Mouse (Mus musculus) myocyte (in vitro differentiated cells): ENCODE results near the gene Cdyl2. TPM values are rescaled to one million over a fixed set of nuclear protein-coding genes. Genes with fewer than 3 reads are reported as not detected.

Experiments
- H3K27me3 ChIP-seq: one replicate; pipeline ENCODE4 v1.6.1; 2011; ENCODE audit not compliant: control insufficient read depth, insufficient read depth, insufficient read length
- H3K36me3 ChIP-seq: one replicate; pipeline ENCODE4 v1.6.1; 2011; ENCODE audit not compliant: control insufficient read depth, insufficient read depth
- H3K4me2 ChIP-seq: one replicate; pipeline ENCODE4 v1.6.1; 2011; ENCODE audit warnings: low read depth, control low read depth
- H3K4me3 ChIP-seq: one replicate; pipeline ENCODE4 v1.5.1; 2011; ENCODE audit warnings: mild to moderate bottlenecking, control low read depth, moderate library complexity
- H3K79me2 ChIP-seq: one replicate; pipeline ENCODE4 v1.6.1; 2011; ENCODE audit not compliant: control insufficient read depth, insufficient read depth
- H3ac ChIP-seq: one replicate; pipeline ENCODE4 v1.6.1; 2011; ENCODE audit not compliant: control insufficient read depth, insufficient read length
- CEBPB ChIP-seq: IDR thresholded peaks from 2 replicates; pipeline ENCODE4 v1.6.1; 2011; ENCODE audit warnings: mild to moderate bottlenecking, moderate library complexity; ENCODE audit not compliant: poor library complexity, insufficient read depth, severe bottlenecking
- E2F4 ChIP-seq: IDR thresholded peaks from one replicate; pipeline ENCODE4 v1.6.1; 2011; ENCODE audit warnings: mild to moderate bottlenecking, control low read depth, moderate library complexity; ENCODE audit not compliant: insufficient read depth
- MAX ChIP-seq: IDR thresholded peaks from one replicate; pipeline ENCODE4 v1.6.1; 2011; ENCODE audit warnings: low read depth, mild to moderate bottlenecking, control low read depth
- MYOD1 ChIP-seq, 3 experiments: IDR thresholded peaks; one replicate each; pipeline ENCODE4 v1.6.1; 2011; ENCODE audit warnings: control low read depth in 2 of 3, low read depth in 2 of 3, mild to moderate bottlenecking in 2 of 3, moderate library complexity in 1 of 3; ENCODE audit not compliant: insufficient read length in 2 of 3, control insufficient read depth in 1 of 3
- MYOG ChIP-seq, 3 experiments: IDR thresholded peaks; one replicate each; pipeline ENCODE4 v1.6.1; 2011; ENCODE audit warnings: control low read depth in 2 of 3, low read depth in 2 of 3, mild to moderate bottlenecking in 2 of 3; ENCODE audit not compliant: insufficient read length in 2 of 3, control insufficient read depth in 1 of 3, insufficient read depth in 1 of 3
- POLR2A ChIP-seq: IDR thresholded peaks from one replicate; pipeline ENCODE4 v1.6.1; 2011; ENCODE audit warnings: low read depth, mild to moderate bottlenecking, control low read depth, moderate library complexity; ENCODE audit not compliant: insufficient read length
- POLR2AphosphoS2 ChIP-seq: IDR thresholded peaks from one replicate; pipeline ENCODE4 v1.6.1; 2011; ENCODE audit warnings: low read depth, control low read depth; ENCODE audit not compliant: insufficient read length
- REST ChIP-seq: IDR thresholded peaks from one replicate; pipeline ENCODE4 v1.6.1; 2011; ENCODE audit warnings: mild to moderate bottlenecking, control low read depth, moderate library complexity; ENCODE audit not compliant: insufficient read depth, insufficient read length
- SRF ChIP-seq: IDR thresholded peaks from one replicate; pipeline ENCODE4 v1.6.1; 2011; ENCODE audit warnings: low read depth; ENCODE audit not compliant: control insufficient read depth, insufficient read length
- TCF12 ChIP-seq: IDR thresholded peaks from one replicate; pipeline ENCODE4 v1.6.1; 2011; ENCODE audit warnings: mild to moderate bottlenecking, control low read depth; ENCODE audit not compliant: poor library complexity, insufficient read depth, severe bottlenecking
- TCF3 ChIP-seq: IDR thresholded peaks from one replicate; pipeline ENCODE4 v1.6.1; 2011; ENCODE audit warnings: low read depth, control low read depth; ENCODE audit not compliant: insufficient read length
- USF1 ChIP-seq: IDR thresholded peaks from one replicate; pipeline ENCODE4 v1.6.1; 2011; ENCODE audit warnings: low read depth, mild to moderate bottlenecking, control low read depth, moderate library complexity
- polyA plus RNA-seq: library from polyadenylated mRNA; unstranded; fragments of >200 nt; fragmentation: generic; extraction: Trizol; gene quantifications from one replicate; pipeline ENCODE4 v1.2.1, GENCODE M21; 2012; ENCODE audit warnings: missing spikeins

Cdyl2 gene
- polyA plus RNA-seq, 1 experiment, result 0.96 TPM

- no peaks in the 10 kb centered on the region for H3K36me3 ChIP-seq
- H3K4me2 ChIP-seq, result no peak overlapping the region
- H3K4me3 ChIP-seq, result no peak overlapping the region
- H3K79me2 ChIP-seq, result no peaks in the 10 kb centered on the region
- no peaks in the 10 kb centered on the region for H3K27me3 ChIP-seq
- no peak for TF ChIP-seq TCF3
- TF ChIP-seq E2F4, result no peak
- no peak for TF ChIP-seq POLR2AphosphoS2
- no peak overlapping the region for H3ac ChIP-seq
These were observed 102.7 kb downstream of the Cdyl2 start for GRCm38 (mm10) chr8:116630066-116630465.

GRCm38 (mm10) chr8:116628975-116629374 lies 103.8 kb downstream of the Cdyl2 start:
- Histone ChIP-seq H3K4me2 (no peak overlapping the region), H3K79me2 (no peaks in the 10 kb centered on the region), H3K36me3 (no peaks in the 10 kb centered on the region), H3ac (no peak overlapping the region), H3K4me3 (no peak overlapping the region), H3K27me3 (no peaks in the 10 kb centered on the region)
- TF ChIP-seq CEBPB, result no peak
- no peak for TF ChIP-seq SRF
- TF ChIP-seq E2F4, result no peak
- TF ChIP-seq MYOG (IDR thresholded peaks at IDR 0.05; ENCODE audit: control insufficient read depth in 1 of 3, insufficient read depth in 1 of 3, insufficient read length in 2 of 3, low read depth in 2 of 3), result no peak
- no peak for TF ChIP-seq REST
- no peak for TF ChIP-seq TCF3
- no peak for TF ChIP-seq TCF12
- TF ChIP-seq MYOD1 (IDR thresholded peaks at IDR 0.05; ENCODE audit: control insufficient read depth in 1 of 3, insufficient read length in 2 of 3, low read depth in 2 of 3), result no peak

- no peak overlapping the region for H3K4me2 ChIP-seq
- no peaks in the 10 kb centered on the region for H3K27me3 ChIP-seq
- H3ac ChIP-seq, result no peak overlapping the region
- H3K79me2 ChIP-seq, result no peaks in the 10 kb centered on the region
- no peak overlapping the region for H3K4me3 ChIP-seq
- no peaks in the 10 kb centered on the region for H3K36me3 ChIP-seq
- TF ChIP-seq E2F4, result no peak
- TF ChIP-seq REST, result no peak
- TF ChIP-seq SRF, result no peak
- no peak for TF ChIP-seq MYOD1 (IDR thresholded peaks at IDR 0.05; ENCODE audit: control insufficient read depth in 1 of 3, insufficient read length in 2 of 3, low read depth in 2 of 3)
- no peak for TF ChIP-seq POLR2AphosphoS2
- TF ChIP-seq TCF12, result no peak
- no peak for TF ChIP-seq MAX
- TF ChIP-seq POLR2A, result no peak
- no peak for TF ChIP-seq MYOG (IDR thresholded peaks at IDR 0.05; ENCODE audit: control insufficient read depth in 1 of 3, insufficient read depth in 1 of 3, insufficient read length in 2 of 3, low read depth in 2 of 3)
- no peak for TF ChIP-seq CEBPB
- no peak for TF ChIP-seq USF1
- TF ChIP-seq TCF3, result no peak
These were observed 104.8 kb downstream of the Cdyl2 start for GRCm38 (mm10) chr8:116627854-116628479.

- Histone ChIP-seq H3ac (no peak overlapping the region), H3K27me3 (no peaks in the 10 kb centered on the region), H3K36me3 (no peaks in the 10 kb centered on the region), H3K4me2 (no peak overlapping the region), H3K79me2 (no peaks in the 10 kb centered on the region), H3K4me3 (no peak overlapping the region)
- TF ChIP-seq TCF3 (no peak), REST (no peak), MYOD1 (IDR thresholded peaks at IDR 0.05; ENCODE audit: control insufficient read depth in 1 of 3, insufficient read length in 2 of 3, low read depth in 2 of 3) (no peak), MYOG (IDR thresholded peaks at IDR 0.05; ENCODE audit: control insufficient read depth in 1 of 3, insufficient read depth in 1 of 3, insufficient read length in 2 of 3, low read depth in 2 of 3) (no peak), POLR2A (no peak), TCF12 (no peak), MAX (no peak), CEBPB (no peak), E2F4 (no peak), POLR2AphosphoS2 (no peak), SRF (no peak), USF1 (no peak)
These were observed 109.2 kb downstream of the Cdyl2 start for GRCm38 (mm10) chr8:116623591-116623990.

GRCm38 (mm10) chr8:116622326-116622725 lies 110.5 kb downstream of the Cdyl2 start:
- Histone ChIP-seq H3K79me2 (no peaks in the 10 kb centered on the region), H3K27me3 (no peaks in the 10 kb centered on the region), H3K36me3 (no peaks in the 10 kb centered on the region), H3K4me3 (no peak overlapping the region), H3ac (no peak overlapping the region), H3K4me2 (no peak overlapping the region)
- TF ChIP-seq MYOD1 (IDR thresholded peaks at IDR 0.05; ENCODE audit: control insufficient read depth in 1 of 3, insufficient read length in 2 of 3, low read depth in 2 of 3) (no peak), REST (no peak), POLR2A (no peak), MAX (no peak), MYOG (IDR thresholded peaks at IDR 0.05; ENCODE audit: control insufficient read depth in 1 of 3, insufficient read depth in 1 of 3, insufficient read length in 2 of 3, low read depth in 2 of 3) (no peak), E2F4 (no peak), POLR2AphosphoS2 (no peak), TCF3 (no peak), TCF12 (no peak), CEBPB (no peak), USF1 (no peak), SRF (no peak)
